Mouse (Mus musculus) CH12.LX (cell line): Measurements from ENCODE around the gene Frmd4a. TPM values are rescaled to one million over a fixed set of nuclear protein-coding genes. Genes with fewer than 3 reads are reported as not detected.

Experiments
- DNase-seq: peaks from one replicate; pipeline ENCODE4 v3.0.0-alpha.2; 2013; ENCODE audit errors: extremely low read depth
- H3K27ac ChIP-seq: 2 replicates; pipeline ENCODE4 v1.5.1; 2012; ENCODE audit warnings: low read depth, mild to moderate bottlenecking, control low read depth, moderate library complexity; ENCODE audit not compliant: insufficient read depth
- H3K27me3 ChIP-seq: replicated peaks from 2 replicates; pipeline ENCODE3; 2012; ENCODE audit warnings: inconsistent platforms
- H3K36me3 ChIP-seq, 2 experiments: replicated peaks in 1 of 2; 2 replicates each; pipeline versions ENCODE3 to v1.6.1; 2012; ENCODE audit warnings: inconsistent platforms in 1 of 2, low read length in 1 of 2, mild to moderate bottlenecking in 1 of 2, mixed read lengths in 1 of 2, moderate library complexity in 1 of 2; ENCODE audit not compliant: control insufficient read depth in 1 of 2, insufficient read depth in 1 of 2
- H3K4me1 ChIP-seq, 2 experiments: 2 replicates each; pipeline ENCODE4 v1.6.1; 2012; ENCODE audit warnings: inconsistent platforms in 1 of 2, moderate library complexity in 1 of 2; ENCODE audit not compliant: insufficient read depth in 2 of 2, control insufficient read depth in 1 of 2
- H3K4me2 ChIP-seq: 2 replicates; pipeline ENCODE4 v1.6.1; 2012; ENCODE audit warnings: low read depth, mild to moderate bottlenecking, control low read depth; ENCODE audit not compliant: poor library complexity, insufficient read depth, severe bottlenecking
- H3K4me3 ChIP-seq, 3 experiments: fragments of 150-350 bp in 1 of 3; sonication (generic) in 1 of 3; replicated peaks in 1 of 3; 2 replicates each; pipeline versions ENCODE3 to v1.5.1; 2011 to 2012; ENCODE audit warnings: low read depth in 2 of 3, low read length in 2 of 3, mild to moderate bottlenecking in 2 of 3, moderate library complexity in 2 of 3, control low read depth in 1 of 3, improper control_type of control experiment in 1 of 3, inconsistent platforms in 1 of 3, mixed read lengths in 1 of 3; ENCODE audit not compliant: poor library complexity in 1 of 3
- H3K79me2 ChIP-seq: replicated peaks from 2 replicates; pipeline ENCODE4 v1.6.1; 2012; ENCODE audit warnings: mild to moderate bottlenecking, moderate library complexity; ENCODE audit not compliant: control insufficient read depth, poor library complexity, insufficient read depth, severe bottlenecking; ENCODE audit errors: extremely low read depth
- H3K9ac ChIP-seq: 2 replicates; pipeline ENCODE4 v1.6.1; 2012; ENCODE audit warnings: low read depth, mild to moderate bottlenecking, control low read depth, moderate library complexity; ENCODE audit not compliant: insufficient read depth
- H3K9me3 ChIP-seq: replicated peaks from 2 replicates; pipeline ENCODE3; 2012; ENCODE audit warnings: low read length, inconsistent platforms, mixed read lengths
- BHLHE40 ChIP-seq: IDR thresholded peaks from 2 replicates; pipeline ENCODE4 v1.6.1; 2011; ENCODE audit warnings: mild to moderate bottlenecking, low read depth, low read length, improper control_type of control experiment
- CTCF ChIP-seq, 2 experiments: IDR thresholded peaks in 1 of 2; conservative IDR thresholded peaks in 1 of 2; 2 replicates each; pipeline ENCODE4 v1.5.1; 2011 to 2012; ENCODE audit warnings: low read depth in 2 of 2, low read length in 2 of 2, improper control_type of control experiment in 1 of 2, inconsistent platforms in 1 of 2, mild to moderate bottlenecking in 1 of 2, moderate library complexity in 1 of 2
- ELF1 ChIP-seq: IDR thresholded peaks from 2 replicates; pipeline ENCODE4 v1.6.1; 2014; ENCODE audit warnings: low read depth, mild to moderate bottlenecking, inconsistent platforms, low read length, improper control_type of control experiment
- EP300 ChIP-seq: IDR thresholded peaks from 2 replicates; pipeline ENCODE4 v1.6.1; 2011; ENCODE audit warnings: low read length, improper control_type of control experiment
- JUN ChIP-seq: IDR thresholded peaks from 2 replicates; pipeline ENCODE4 v1.6.1; 2011; ENCODE audit warnings: low read depth, mild to moderate bottlenecking, low read length, improper control_type of control experiment, moderate library complexity; ENCODE audit not compliant: insufficient read depth
- KAT2A ChIP-seq: IDR thresholded peaks from 2 replicates; pipeline ENCODE4 v1.6.1; 2012; ENCODE audit warnings: low read length, improper control_type of control experiment, inconsistent platforms; ENCODE audit not compliant: insufficient replicate concordance
- NELFE ChIP-seq: IDR thresholded peaks from 2 replicates; pipeline ENCODE4 v1.6.1; 2011; ENCODE audit warnings: low read depth, low read length, improper control_type of control experiment
- POLR2A ChIP-seq: IDR thresholded peaks from 2 replicates; pipeline ENCODE4 v1.6.1; 2011; ENCODE audit warnings: low read depth, mild to moderate bottlenecking, improper control_type of control experiment, low read length
- POLR2AphosphoS2 ChIP-seq: IDR thresholded peaks from 2 replicates; pipeline ENCODE4 v1.6.1; 2011; ENCODE audit warnings: low read depth, low read length, improper control_type of control experiment
- RAD21 ChIP-seq: IDR thresholded peaks from 2 replicates; pipeline ENCODE4 v1.6.1; 2011; ENCODE audit warnings: low read depth, mild to moderate bottlenecking, low read length, improper control_type of control experiment, moderate library complexity
- SIN3A ChIP-seq: IDR thresholded peaks from 2 replicates; pipeline ENCODE4 v1.6.1; 2012; ENCODE audit warnings: low read length, improper control_type of control experiment, inconsistent platforms
- SMC3 ChIP-seq: IDR thresholded peaks from 2 replicates; pipeline ENCODE4 v1.6.1; 2011; ENCODE audit warnings: low read depth, low read length, improper control_type of control experiment
- TCF12 ChIP-seq: IDR thresholded peaks from 2 replicates; pipeline ENCODE4 v1.6.1; 2014; ENCODE audit warnings: low read depth, mild to moderate bottlenecking, inconsistent platforms, low read length, improper control_type of control experiment
- USF2 ChIP-seq: conservative IDR thresholded peaks from 2 replicates; pipeline ENCODE4 v1.6.1; 2011; ENCODE audit warnings: low read depth, low read length, improper control_type of control experiment
- ZC3H11A ChIP-seq: IDR thresholded peaks from 2 replicates; pipeline ENCODE4 v1.6.1; 2012; ENCODE audit warnings: low read depth, mild to moderate bottlenecking, inconsistent platforms, low read length, improper control_type of control experiment
- ZMIZ1 ChIP-seq: IDR thresholded peaks from 2 replicates; pipeline ENCODE4 v1.6.1; 2012; ENCODE audit warnings: low read depth, mild to moderate bottlenecking, inconsistent platforms, low read length, improper control_type of control experiment
- dilution Hi-C: fragments of 300-500 bp; cut with MboI; formaldehyde crosslinking; loops from 2 replicates; pipeline ENCODE4 v1.14.3; 2020; ENCODE audit warnings: low sequenced_read_pairs; ENCODE audit not compliant: extremely low pct_unique_long_range_greater_than_20kb, extremely low pct_ligation_motif_present
- in situ Hi-C: fragments of 300-500 bp; cut with MboI; formaldehyde crosslinking; loops from 3 replicates; pipeline ENCODE4 v1.14.3; 2019; ENCODE audit warnings: low sequenced_read_pairs, low pct_ligation_motif_present, low pct_unique_long_range_greater_than_20kb, mixed read lengths
- polyA plus RNA-seq: library from polyadenylated mRNA; unstranded; fragments of >175 nt; gene quantifications from 2 replicates; pipeline ENCODE4 v1.2.1, GENCODE M21; 2012; ENCODE audit warnings: low read depth; ENCODE audit not compliant: insufficient read length
- total RNA-seq, 2 experiments: library from RNA; depleted of rRNA; stranded (reverse); fragments of 300-350 nt in 1 of 2; fragments of >200 nt in 1 of 2; gene quantifications; 2 replicates each; pipeline ENCODE4 v1.2.3; 2012 to 2014

Frmd4a gene
- total and polyA plus RNA-seq, 3 experiments: 0.13 to 2.0 (median 0.32) TPM

DNA sequence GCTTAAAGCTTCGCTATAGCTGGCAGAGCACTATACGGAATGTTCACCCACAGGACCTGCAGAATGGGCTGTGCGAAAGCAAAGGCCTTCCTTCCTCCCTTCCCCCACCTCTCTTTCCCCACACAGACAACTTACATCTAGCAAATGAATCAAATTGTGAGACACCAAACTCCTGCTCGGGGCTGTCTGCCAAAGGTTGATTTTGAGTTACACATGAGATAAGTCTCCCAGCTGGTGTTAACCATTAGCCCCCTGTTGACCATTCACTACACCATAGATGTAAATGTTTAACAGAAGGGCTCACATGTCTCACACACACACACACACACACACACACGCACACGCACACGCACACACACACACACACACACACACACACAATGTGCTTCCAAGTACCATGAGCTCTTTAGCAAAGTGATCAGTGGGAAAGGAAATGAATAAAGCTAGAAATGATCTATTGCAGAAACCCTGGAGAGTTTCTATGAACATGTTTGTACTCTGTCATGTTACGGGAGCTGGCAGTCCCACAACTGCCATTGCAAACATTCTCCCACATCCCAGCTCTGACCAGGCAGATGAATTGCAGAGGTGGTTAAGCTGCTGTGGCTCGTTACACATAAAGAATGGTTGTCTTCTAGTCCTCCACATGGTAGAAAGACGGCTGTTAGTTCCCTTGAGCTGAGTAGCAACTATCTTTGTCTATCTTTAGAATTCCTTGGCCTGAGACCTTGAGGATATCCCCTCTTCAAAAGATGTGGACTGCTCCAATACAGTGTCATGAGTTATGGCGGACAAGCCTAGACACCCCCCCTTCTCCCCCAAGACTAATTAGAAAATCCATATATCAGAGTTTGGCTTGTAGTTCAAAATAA is 492.9 kb downstream of the Frmd4a start:
- no peak for DNase-seq
- H3K27me3 ChIP-seq: peaks cover 1% of the 10 kb centered on the region
- 0 out of 4 replicates have a peak, but pooled peaks cover 0 to 3% of the 10 kb centered on the region in 2 experiments for H3K4me1 ChIP-seq
- no peak overlapping the region for H3K27ac ChIP-seq
- H3K9ac ChIP-seq: no peak overlapping the region
- in situ Hi-C loops: no loop called here
- dilution Hi-C loops: no loop called here
- TF ChIP-seq RAD21 (no peak), CTCF (conservative IDR thresholded peaks at IDR 0.05 in 1 of 2, IDR thresholded peaks at IDR 0.05 in 1 of 2; ENCODE audit: low read depth in 2 of 2, low read length in 2 of 2) (no peak), TCF12 (no peak), POLR2A (no peak), SIN3A (no peak), USF2 (no peak), POLR2AphosphoS2 (no peak), KAT2A (no peak)
- no peaks in the 10 kb centered on the region for H3K9me3 ChIP-seq
- H3K4me2 ChIP-seq: no peak overlapping the region
- H3K36me3 ChIP-seq: no peaks in the 10 kb centered on the region
- H3K4me3 ChIP-seq: no peak overlapping the region
- no peaks in the 10 kb centered on the region for H3K79me2 ChIP-seq

DNA sequence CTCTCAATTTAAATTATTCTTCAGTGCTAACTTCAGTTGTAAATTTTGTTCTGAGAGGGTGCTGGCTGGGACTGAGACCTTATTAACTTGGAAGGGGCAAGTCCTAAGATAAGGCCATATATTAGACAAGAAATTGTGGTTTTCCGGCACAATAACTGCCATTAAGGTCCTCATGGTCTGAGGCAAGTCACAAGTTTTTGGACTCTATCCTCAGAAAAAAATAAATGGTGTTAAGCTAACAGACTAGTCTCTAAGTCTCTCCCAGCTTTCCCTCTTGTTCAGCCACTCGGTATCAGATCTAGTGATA is 493.5 kb downstream of the Frmd4a start:
- no peak overlapping the region for H3K9ac ChIP-seq
- no peak overlapping the region for H3K4me2 ChIP-seq
- H3K4me3 ChIP-seq: no peak overlapping the region
- in situ Hi-C loops (no loop called here), dilution Hi-C loops (no loop called here)
- no peak overlapping the region for H3K27ac ChIP-seq
- peaks cover 2% of the 10 kb centered on the region for H3K27me3 ChIP-seq
- DNase-seq: no peak
- no peaks in the 10 kb centered on the region for H3K9me3 ChIP-seq
- TF ChIP-seq ZMIZ1 (no peak), CTCF (conservative IDR thresholded peaks at IDR 0.05 in 1 of 2, IDR thresholded peaks at IDR 0.05 in 1 of 2; ENCODE audit: low read depth in 2 of 2, low read length in 2 of 2) (no peak), ZC3H11A (no peak), EP300 (no peak), SMC3 (no peak), ELF1 (no peak), NELFE (no peak), BHLHE40 (no peak), JUN (no peak)
- H3K4me1 ChIP-seq: 0 out of 4 replicates have a peak, but pooled peaks cover 0 to 3% of the 10 kb centered on the region in 2 experiments
- H3K36me3 ChIP-seq: no peaks in the 10 kb centered on the region
- H3K79me2 ChIP-seq: no peaks in the 10 kb centered on the region
